Mouse (Mus musculus) lung, adult 2 months (tissue): Measurements from ENCODE around the gene Ccdc114. TPM values are rescaled to one million over a fixed set of nuclear protein-coding genes. Genes with fewer than 3 reads are reported as not detected.
A peak's percentile ranks its signal among the peaks of the same experiment; 100 is the strongest.

Source experiments
- DNase-seq: peaks from one replicate; pipeline ENCODE4 v3.0.0; 2022
- H3K4me1 ChIP-seq: fragments of 200-500 bp; 2 replicates; pipeline ENCODE4 v1.6.1; 2011; ENCODE audit warnings: low read length; ENCODE audit not compliant: control insufficient read depth, insufficient read depth
- H3K4me3 ChIP-seq: fragments of 200-500 bp; replicated peaks from 2 replicates; pipeline ENCODE3; 2011; ENCODE audit warnings: low read depth, mild to moderate bottlenecking, control low read depth, low read length; ENCODE audit errors: extremely low read depth
- CTCF ChIP-seq: fragments of 200-500 bp; IDR thresholded peaks from 2 replicates; pipeline ENCODE4 v1.5.1; 2011; ENCODE audit warnings: mild to moderate bottlenecking, low read length, control low read depth; ENCODE audit not compliant: insufficient read depth
- POLR2A ChIP-seq: fragments of 200-500 bp; IDR thresholded peaks from 2 replicates; pipeline ENCODE4 v1.6.1; 2011; ENCODE audit warnings: low read depth, mild to moderate bottlenecking, control low read depth, low read length, borderline replicate concordance; ENCODE audit errors: extremely low read depth
- WGBS: fragments of 180-500 bp; shearing (Covaris S2); methylation state at CpG from one replicate; pipeline ENCODE4 v1.1.7; 2018; 5-methylcytosine and 5-hydroxymethylcytosine counted together
- polyA plus RNA-seq: library from polyadenylated mRNA; depleted of rRNA; stranded (reverse); fragments of >200 nt; gene quantifications from 2 replicates; pipeline ENCODE4 v1.2.3, GENCODE M21; 2012

The Ccdc114 gene
- polyA plus RNA-seq, 1 experiment = 12.3 TPM

DNA sequence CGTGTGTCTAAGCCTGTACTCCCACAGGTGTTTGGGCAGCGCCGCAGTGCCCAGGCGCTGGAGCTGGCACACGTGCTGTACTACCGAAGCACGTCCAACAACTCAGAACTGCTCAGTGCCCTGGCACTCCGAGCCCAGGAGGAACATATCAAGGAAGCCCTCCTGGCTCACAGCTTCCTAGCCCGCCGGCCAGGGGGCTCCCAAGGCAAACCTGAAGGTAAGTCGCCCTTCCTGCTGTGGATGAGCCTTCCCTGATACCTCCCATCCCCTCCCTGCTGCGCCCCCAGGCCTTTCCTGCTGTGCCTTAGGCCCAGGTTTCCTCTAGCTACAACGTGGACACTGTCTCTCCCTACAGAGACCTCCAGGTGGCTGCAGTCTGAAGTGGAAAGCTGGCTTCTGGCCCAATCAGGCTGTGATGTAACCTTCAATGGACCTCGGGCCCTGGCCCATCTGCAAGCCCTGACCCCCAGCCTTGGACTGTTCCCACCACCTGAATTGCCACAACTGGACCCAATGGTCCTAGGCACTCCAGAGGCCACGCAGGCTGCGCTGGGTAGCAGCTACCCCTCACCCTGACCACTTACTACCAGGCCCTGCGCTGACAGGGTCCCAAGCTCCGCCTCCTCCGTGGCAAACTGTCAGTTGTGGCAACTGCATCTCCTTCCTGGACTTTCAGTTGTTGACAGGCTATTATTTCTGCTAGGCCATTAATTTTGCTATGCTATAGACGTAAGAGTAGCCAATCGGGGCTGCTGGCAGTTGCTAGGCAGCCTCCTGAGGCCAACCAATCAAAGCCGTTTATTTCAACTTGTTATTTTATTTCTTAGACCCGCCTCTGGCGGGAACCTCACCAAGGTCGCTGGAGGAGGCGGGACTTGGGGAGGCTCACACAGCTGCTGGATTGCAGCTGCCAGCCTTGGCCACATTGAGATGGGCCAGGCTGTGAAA, 7.5 kb upstream of the Ccdc114 start:
- H3K4me3 ChIP-seq = peak overlapping the region; percentile 37
- peaks cover 15% of the 10 kb centered on the region for H3K4me1 ChIP-seq
- WGBS = 39% methylated on average over 26 of the region's 26 CpGs
- peak; percentile 56 for DNase-seq
- TF ChIP-seq CTCF (no peak), POLR2A (no peak)

DNA sequence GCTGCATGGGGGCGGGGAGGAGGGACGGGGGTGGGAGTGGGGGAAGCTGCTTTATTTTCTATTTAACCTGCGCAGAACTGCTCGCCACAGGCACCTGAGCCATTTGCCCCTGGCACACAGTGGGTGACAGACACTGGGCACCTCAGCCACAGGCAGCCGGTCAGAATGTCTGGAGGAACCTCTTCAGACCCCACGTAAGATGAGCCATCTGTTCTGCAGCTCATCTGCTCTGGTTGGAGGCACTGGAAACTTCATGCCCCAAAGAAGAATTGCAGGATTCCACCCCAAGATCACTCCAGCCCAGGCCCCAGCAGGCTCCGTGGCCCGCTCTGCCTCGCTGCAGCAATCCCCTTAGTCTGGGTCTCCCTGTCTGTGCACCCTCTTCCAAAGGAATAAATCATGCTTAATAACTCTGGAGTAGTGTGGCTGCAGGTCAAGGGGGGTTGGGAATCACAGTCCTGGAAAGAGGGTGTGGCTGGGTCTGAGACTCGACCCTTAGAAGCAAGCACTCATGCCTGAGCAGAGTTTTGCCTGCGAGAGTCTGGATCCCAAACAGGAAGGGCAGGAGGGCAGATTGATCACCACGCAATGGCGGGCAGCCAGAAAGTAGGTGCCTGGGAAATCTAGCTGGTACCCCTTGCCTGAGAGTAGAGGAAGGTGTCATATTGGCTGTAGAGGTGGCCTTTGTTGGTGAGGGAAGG, 6.7 kb upstream of the Ccdc114 start:
- 18% methylated on average over 13 of the region's 13 CpGs for WGBS
- peaks cover 15% of the 10 kb centered on the region for H3K4me1 ChIP-seq
- TF ChIP-seq POLR2A = no peak
- TF ChIP-seq CTCF = no peak
- H3K4me3 ChIP-seq = no peak overlapping the region
- DNase-seq = no peak

DNA sequence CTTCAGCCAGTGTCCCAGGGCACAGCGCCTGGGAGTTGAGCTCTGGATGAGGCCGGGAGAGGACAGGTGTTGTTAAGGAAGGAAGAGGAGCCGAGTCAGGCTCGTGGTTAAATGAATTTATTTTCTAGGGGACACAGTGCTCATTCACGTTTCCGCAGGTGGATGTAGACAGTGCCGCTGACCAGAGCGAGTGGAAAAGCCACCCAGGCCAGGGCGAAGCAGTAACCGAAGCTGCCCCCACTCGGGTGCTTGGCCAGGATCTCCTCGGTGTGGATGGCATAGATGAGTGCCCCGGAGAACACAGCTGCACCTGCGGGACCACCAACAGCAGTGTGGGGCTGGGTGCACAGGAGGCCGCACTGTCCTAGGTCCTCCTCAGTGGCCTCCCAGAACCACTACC, 5.9 kb upstream of the Ccdc114 start:
- 85% methylated on average over 15 of the region's 15 CpGs for WGBS
- peaks cover 21% of the 10 kb centered on the region for H3K4me1 ChIP-seq

DNA sequence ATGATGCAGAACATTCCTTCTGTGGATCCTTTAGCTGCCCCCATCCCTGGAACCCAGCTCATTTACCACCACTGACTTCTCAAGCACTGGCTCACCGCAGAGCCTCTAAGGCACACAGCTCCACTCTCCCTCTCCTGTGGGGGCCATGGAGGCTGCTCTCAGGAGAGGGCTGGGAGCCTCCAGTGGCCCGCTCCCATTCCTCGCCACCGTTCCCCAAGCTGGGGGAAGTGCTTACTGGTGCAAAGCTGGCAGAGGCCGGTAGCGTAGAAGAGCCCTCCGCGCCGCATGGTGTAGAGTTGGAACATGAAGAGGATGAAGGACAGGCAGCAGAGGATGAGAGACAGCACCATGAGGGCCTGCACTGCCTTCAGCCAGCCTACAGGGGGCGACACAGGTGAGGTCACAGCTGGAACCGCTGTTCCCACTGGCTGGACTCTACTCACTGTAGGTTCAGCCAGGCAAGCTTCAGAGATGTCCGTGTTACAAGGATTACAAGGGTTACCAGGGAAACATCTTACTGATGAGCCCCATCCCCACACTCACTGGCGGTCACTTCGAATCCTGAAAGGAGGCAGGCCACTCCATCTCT, 4.7 kb upstream of the Ccdc114 start:
- WGBS = 71% methylated on average over 14 of the region's 14 CpGs
- DNase-seq = no peak
- Histone ChIP-seq H3K4me3 (no peak overlapping the region), H3K4me1 (peaks cover 21% of the 10 kb centered on the region)
- TF ChIP-seq CTCF = peak; percentile 61
- no peak for TF ChIP-seq POLR2A

More for the DNA sequence above, 5.9 kb upstream of the Ccdc114 start:
- no peak overlapping the region for H3K4me3 ChIP-seq
- TF ChIP-seq POLR2A (no peak), CTCF (no peak)
- no peak for DNase-seq

DNA sequence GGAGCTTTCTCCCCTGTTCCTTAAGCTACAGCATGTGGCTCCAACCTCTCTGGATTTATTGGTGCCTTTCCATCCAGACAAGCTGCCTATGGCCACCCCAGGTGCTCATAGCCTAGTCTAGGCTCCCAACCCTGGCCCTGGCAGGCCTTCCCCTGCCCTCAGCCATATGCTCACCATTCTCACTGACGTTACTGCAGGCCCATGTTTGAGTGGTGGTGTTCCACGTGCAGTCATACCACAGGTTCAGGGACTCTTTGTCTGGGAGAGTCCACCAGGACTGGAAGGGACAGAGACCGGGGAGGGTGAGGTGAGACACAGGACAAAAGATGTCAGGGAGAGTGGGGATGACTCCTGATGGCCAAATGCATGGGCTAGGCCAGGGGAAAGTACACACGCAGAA, 4.1 kb upstream of the Ccdc114 start:
- TF ChIP-seq POLR2A (no peak), CTCF (no peak)
- 45% methylated on average over 4 of the region's 4 CpGs for WGBS
- H3K4me1 ChIP-seq = peaks cover 21% of the 10 kb centered on the region

DNA sequence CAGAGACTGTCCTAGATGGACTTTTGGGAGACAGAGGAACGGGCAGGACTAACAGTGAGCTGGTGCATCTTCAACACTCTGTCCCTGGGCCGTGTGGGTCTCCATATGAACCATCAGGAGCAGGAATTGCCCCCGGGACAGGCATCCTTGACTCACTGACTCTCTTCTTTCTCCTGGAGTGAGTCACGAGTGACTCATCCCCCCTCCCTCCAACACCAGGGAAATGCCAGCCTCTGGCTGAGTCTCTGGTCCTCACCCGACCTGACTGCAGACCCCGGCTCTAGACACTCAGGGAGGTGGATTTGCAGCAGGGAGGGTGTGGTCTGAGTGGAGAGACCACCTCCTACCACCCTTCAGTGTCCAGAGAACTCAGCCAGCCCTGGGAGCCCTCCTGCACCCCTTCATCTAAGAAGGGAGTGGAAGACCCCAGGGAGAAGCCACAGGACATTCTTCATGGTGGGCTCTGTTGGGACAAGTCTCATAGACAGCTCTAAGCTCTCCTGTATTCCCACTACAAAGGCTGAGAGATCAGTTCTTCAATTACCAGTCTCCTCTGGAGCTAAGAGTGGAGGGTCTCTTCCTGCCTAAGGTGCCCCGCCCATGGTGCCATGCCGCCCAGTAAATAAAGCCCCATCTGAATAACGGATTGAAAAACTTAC, 3.2 kb upstream of the Ccdc114 start:
- 18% methylated on average over 9 of the region's 9 CpGs for WGBS
- H3K4me1 ChIP-seq = peaks cover 21% of the 10 kb centered on the region
- H3K4me3 ChIP-seq = peak overlapping the region; percentile 77
- no peak for TF ChIP-seq POLR2A
- no peak for TF ChIP-seq CTCF
- no peak for DNase-seq

More for the DNA sequence above, 4.1 kb upstream of the Ccdc114 start:
- no peak for DNase-seq
- H3K4me3 ChIP-seq = peak overlapping the region; percentile 77

DNA sequence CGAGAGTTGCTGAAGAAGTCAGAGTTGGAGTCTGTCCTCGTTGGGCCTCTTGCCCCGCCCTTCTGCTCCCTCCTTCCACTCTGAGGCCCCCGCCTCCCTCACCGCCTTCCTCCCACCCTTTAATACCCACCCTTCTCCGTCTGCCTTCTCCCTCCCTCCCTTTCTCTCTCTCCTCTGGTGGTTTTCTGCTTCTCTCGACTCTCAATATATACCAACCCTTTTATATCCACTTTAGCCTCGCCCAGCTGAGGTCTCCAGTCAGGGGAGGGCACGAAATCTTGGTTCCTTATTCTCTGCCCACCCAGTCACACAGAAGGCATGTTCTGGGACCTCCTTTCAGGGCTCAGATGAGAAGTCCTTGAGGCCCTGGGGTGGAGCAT, 2.6 kb upstream of the Ccdc114 start, which contains the start of gene Emp3:
Gene Emp3, minus strand, starts transcription at position 163 of the 380 bp plus-strand sequence.
- WGBS = 23% methylated on average over 9 of the region's 9 CpGs

DNA sequence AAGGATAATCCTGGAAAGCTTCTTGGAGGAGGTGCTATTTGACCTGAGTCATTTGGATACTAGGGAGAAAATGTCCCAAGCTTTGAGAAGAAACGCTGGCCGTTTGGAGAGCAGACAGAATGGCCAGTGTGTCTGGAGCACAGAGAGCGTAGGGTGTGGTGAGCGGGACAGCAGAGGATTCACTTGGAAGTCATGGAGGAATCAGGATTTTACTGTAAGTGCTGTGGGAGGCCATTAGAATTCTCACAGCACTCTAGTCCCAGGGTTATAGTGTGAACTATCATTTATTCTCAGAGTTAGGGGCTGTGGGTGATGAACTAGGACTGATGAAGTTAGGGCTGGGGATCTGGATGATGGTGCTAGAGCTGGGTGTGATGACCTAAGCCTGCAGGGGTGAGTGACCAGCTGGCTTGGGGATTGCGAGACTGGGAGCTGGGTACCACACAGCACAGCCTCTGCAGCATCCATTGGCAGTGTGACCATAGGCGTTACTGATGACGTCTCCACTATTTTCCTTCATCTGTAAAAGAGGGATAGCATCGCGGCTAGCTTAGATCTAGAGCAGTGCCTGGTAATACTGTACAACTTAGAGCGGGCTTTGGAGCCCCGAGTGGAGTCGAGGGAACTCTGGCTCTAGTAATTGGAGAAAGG, 1.8 kb upstream of the Ccdc114 start:
- no peak for DNase-seq
- peaks cover 14% of the 10 kb centered on the region for H3K4me1 ChIP-seq
- H3K4me3 ChIP-seq = no peak overlapping the region
- 66% methylated on average over 12 of the region's 12 CpGs for WGBS
- no peak for TF ChIP-seq POLR2A
- TF ChIP-seq CTCF = no peak

More for the DNA sequence above, 2.6 kb upstream of the Ccdc114 start, which contains the start of gene Emp3:
- no peak for DNase-seq
- Histone ChIP-seq H3K4me1 (peaks cover 17% of the 10 kb centered on the region), H3K4me3 (peak within 1 kb of the TSS; percentile 77)
- TF ChIP-seq POLR2A (peak; percentile 52; the same call in 1 of the 2 replicates), CTCF (no peak)
